Mouse (Mus musculus) kidney, postnatal 0 days (tissue): ENCODE measurements around the gene Nfat5. TPM values are rescaled to one million over a fixed set of nuclear protein-coding genes. Genes with fewer than 3 reads are reported as not detected.
A peak's percentile ranks its signal among the peaks of the same experiment; 100 is the strongest.

Source experiments
- ATAC-seq: fragments of 200-750 bp; cut with Nextera tagmentation; replicated peaks from 2 replicates; pipeline ENCODE4 v1.8.0; 2017; ENCODE audit warnings: low read depth, moderate number of reproducible peaks, moderate TSS enrichment, moderate library complexity; ENCODE audit not compliant: low FRiP score
- DNase-seq: peaks from one replicate; pipeline ENCODE4 v3.0.0-alpha.2; 2016; ENCODE audit warnings: low spot score
- H3K27ac ChIP-seq: fragments of 300-500 bp; sonication (generic); 2 replicates; pipeline ENCODE4 v1.5.1; 2014; ENCODE audit warnings: mild to moderate bottlenecking
- H3K27me3 ChIP-seq: fragments of 300-500 bp; sonication (generic); 2 replicates; pipeline ENCODE4 v1.6.1; 2014; ENCODE audit warnings: low read length, mixed read lengths; ENCODE audit not compliant: insufficient read depth
- H3K36me3 ChIP-seq: fragments of 300-500 bp; sonication (generic); 2 replicates; pipeline ENCODE4 v1.6.1; 2014; ENCODE audit warnings: low read length, mixed read lengths; ENCODE audit not compliant: insufficient read depth
- H3K4me1 ChIP-seq: fragments of 300-500 bp; sonication (generic); replicated peaks from 2 replicates; pipeline ENCODE4 v1.6.1; 2014; ENCODE audit warnings: antibody characterized with exemption, low read length, mixed read lengths; ENCODE audit not compliant: insufficient read depth
- H3K4me2 ChIP-seq: fragments of 300-500 bp; sonication (generic); 2 replicates; pipeline ENCODE4 v1.6.1; 2014; ENCODE audit warnings: mild to moderate bottlenecking, low read length, moderate library complexity, mixed read lengths
- H3K4me3 ChIP-seq: fragments of 300-500 bp; sonication (generic); replicated peaks from 2 replicates; pipeline ENCODE4 v1.5.1; 2014; ENCODE audit warnings: low read depth, low read length
- H3K9ac ChIP-seq: fragments of 300-500 bp; sonication (generic); 2 replicates; pipeline ENCODE4 v1.6.1; 2014; ENCODE audit warnings: low read depth, low read length
- H3K9me3 ChIP-seq: fragments of 300-500 bp; sonication (generic); replicated peaks from 2 replicates; pipeline ENCODE4 v1.6.1; 2016; ENCODE audit warnings: low read length, inconsistent platforms, mixed read lengths
- CTCF ChIP-seq: IDR thresholded peaks from 2 replicates; pipeline ENCODE4 v1.5.1; 2016; ENCODE audit warnings: antibody characterized with exemption, low read depth, mild to moderate bottlenecking, moderate library complexity
- WGBS: fragments of 180-500 bp; shearing (Covaris S2); extraction: QIAGEN DNeasy Blood & Tissue Kit; methylation state at CpG from one replicate; pipeline ENCODE4 v1.1.7; 2014; 5-methylcytosine and 5-hydroxymethylcytosine counted together
- polyA plus RNA-seq: library from polyadenylated mRNA; unstranded; fragments of >200 nt; fragmentation: Nextera tagmentation; extraction: Ambion mirVana; gene quantifications from 2 replicates; pipeline ENCODE4 v1.2.1, GENCODE M21; 2015

Gene Nfat5
- polyA plus RNA-seq, 1 experiment from 2014 or later: 16.8 TPM

DNA sequence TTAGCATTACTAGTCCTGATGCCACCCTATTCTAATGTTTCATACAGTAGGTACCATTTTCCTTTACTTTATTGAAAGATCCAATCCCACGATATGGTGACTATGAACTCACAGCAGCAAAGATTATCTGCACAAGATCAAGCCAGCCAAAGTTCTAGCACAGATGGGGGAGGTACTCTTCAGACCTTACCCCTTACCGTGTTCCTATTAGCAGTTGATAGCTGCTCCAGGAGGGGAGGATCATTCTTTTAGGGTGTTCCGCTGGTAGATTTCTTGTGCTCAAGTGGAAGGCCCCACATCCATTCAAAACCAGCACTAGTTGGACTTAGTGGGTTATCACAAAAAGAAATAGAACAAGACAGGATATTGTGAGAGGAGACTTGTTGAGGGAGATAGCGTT lies 88.4 kb downstream of the Nfat5 start:
- Histone ChIP-seq H3K4me1 (no peaks in the 10 kb centered on the region), H3K27ac (no peak overlapping the region), H3K36me3 (peaks cover 19% of the 10 kb centered on the region; the same call in 1 of the 2 replicates), H3K9ac (no peak overlapping the region), H3K4me3 (no peak overlapping the region), H3K27me3 (no peaks in the 10 kb centered on the region), H3K9me3 (no peaks in the 10 kb centered on the region), H3K4me2 (no peak overlapping the region)
- DNase-seq: no peak
- no peak for TF ChIP-seq CTCF
- WGBS: 91% methylated on average over 4 of the region's 4 CpGs
- no peak for ATAC-seq

DNA sequence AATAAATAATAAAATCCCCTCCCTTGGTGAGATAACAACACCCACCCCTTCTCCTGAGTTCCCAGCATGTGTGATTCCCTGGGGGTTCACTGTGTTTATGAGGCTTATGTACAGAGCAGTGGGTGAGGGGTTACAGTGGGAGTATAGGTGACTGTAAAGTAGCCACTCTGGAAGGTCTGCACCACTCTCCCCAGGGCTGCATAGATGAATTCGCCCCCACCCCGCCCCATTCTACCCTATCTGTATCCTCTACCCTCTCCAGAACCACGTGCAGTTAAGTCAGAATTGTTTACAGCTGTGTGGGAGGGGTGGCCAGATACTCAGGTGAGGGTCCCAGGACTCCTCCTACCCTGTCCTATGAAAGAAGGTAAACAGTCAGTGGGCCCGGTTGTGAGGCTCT lies 89.6 kb downstream of the Nfat5 start:
- H3K9ac ChIP-seq: no peak overlapping the region
- H3K27me3 ChIP-seq: no peaks in the 10 kb centered on the region
- WGBS: 69% methylated on average over 4 of the region's 4 CpGs
- H3K27ac ChIP-seq: no peak overlapping the region
- no peak overlapping the region for H3K4me3 ChIP-seq
- H3K4me1 ChIP-seq: no peaks in the 10 kb centered on the region
- peaks cover 17% of the 10 kb centered on the region; the same call in 1 of the 2 replicates for H3K36me3 ChIP-seq
- no peak for TF ChIP-seq CTCF
- no peak for DNase-seq
- H3K9me3 ChIP-seq: no peaks in the 10 kb centered on the region
- H3K4me2 ChIP-seq: no peak overlapping the region
- ATAC-seq: no peak

DNA sequence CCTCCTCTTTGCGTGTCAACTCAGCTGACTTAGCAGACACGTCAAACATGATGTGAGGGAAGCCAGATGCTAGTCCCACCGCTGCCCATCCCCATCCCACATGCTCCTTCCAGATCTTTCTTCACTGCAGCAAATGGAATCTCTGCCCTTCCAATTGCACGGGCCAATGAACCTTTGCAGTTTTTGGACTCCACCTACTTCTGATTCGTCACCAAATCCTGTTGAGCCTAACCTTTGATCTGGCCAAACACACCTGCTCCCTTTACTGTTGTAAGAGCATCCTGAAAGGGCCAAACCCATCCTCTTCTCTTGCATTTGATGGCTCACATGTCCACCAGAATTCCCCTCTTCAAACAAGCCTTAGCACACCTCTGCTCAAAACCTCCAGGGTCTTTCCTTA lies 91.4 kb downstream of the Nfat5 start:
- DNase-seq: no peak
- Histone ChIP-seq H3K4me3 (no peak overlapping the region), H3K27ac (no peak overlapping the region), H3K36me3 (0 out of 2 replicates have a peak, but pooled peaks cover 8% of the 10 kb centered on the region), H3K9me3 (no peaks in the 10 kb centered on the region), H3K4me2 (no peak overlapping the region), H3K27me3 (no peaks in the 10 kb centered on the region), H3K4me1 (no peaks in the 10 kb centered on the region), H3K9ac (no peak overlapping the region)
- 36% methylated on average over 5 of the region's 5 CpGs for WGBS
- ATAC-seq: no peak
- no peak for TF ChIP-seq CTCF

DNA sequence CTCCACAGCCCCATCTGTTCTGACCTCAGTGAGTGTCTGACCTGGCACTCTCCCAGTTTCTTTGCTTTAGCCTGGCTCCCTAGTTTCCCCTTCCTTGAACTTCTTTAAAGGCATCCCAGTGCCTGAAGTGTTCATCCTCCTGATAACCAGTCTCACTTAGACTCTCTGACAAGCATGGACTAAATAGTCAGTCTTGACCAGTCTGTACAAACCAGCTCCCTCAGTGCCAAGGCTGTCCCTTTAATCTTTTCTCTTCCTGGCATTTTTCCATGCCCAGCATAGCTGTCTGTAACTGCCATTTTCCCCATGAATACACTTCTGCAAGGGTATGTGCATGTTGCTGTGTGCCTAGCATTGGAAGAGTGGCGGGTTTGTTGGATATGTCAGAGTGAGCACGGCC lies 91.8 kb downstream of the Nfat5 start:
- DNase-seq: no peak
- Histone ChIP-seq H3K27ac (no peak overlapping the region), H3K36me3 (0 out of 2 replicates have a peak, but pooled peaks cover 6% of the 10 kb centered on the region), H3K4me2 (no peak overlapping the region), H3K9me3 (no peaks in the 10 kb centered on the region), H3K9ac (no peak overlapping the region), H3K27me3 (no peaks in the 10 kb centered on the region), H3K4me1 (no peaks in the 10 kb centered on the region), H3K4me3 (no peak overlapping the region)
- ATAC-seq: no peak
- no peak for TF ChIP-seq CTCF
- WGBS: 62% methylated on average over 2 of the region's 2 CpGs

DNA sequence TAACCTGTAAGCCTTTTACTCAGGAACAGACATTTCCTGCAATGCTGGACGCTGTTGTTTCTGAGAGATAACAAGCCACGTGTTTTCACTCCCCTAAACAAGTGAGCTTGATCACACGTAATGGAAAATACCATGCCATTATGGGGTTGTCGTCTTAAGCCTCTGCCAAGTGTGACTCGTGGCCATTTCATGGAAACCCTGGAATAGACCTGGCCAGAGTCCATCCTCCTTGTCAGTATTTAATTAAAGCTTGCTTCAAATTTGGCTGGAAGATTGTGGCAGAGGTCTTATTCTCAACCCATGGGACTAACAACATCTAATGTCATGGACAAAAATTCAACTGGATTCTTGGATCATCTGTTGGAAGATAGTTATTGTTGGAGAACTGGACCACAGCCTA lies 92.9 kb downstream of the Nfat5 start:
- Histone ChIP-seq H3K9me3 (no peaks in the 10 kb centered on the region), H3K36me3 (no peaks in the 10 kb centered on the region), H3K27ac (no peak overlapping the region), H3K4me1 (no peaks in the 10 kb centered on the region), H3K27me3 (no peaks in the 10 kb centered on the region), H3K4me3 (no peak overlapping the region), H3K4me2 (no peak overlapping the region), H3K9ac (no peak overlapping the region)
- 30% methylated on average over 5 of the region's 5 CpGs for WGBS
- DNase-seq (no peak), ATAC-seq (no peak)
- no peak for TF ChIP-seq CTCF

DNA sequence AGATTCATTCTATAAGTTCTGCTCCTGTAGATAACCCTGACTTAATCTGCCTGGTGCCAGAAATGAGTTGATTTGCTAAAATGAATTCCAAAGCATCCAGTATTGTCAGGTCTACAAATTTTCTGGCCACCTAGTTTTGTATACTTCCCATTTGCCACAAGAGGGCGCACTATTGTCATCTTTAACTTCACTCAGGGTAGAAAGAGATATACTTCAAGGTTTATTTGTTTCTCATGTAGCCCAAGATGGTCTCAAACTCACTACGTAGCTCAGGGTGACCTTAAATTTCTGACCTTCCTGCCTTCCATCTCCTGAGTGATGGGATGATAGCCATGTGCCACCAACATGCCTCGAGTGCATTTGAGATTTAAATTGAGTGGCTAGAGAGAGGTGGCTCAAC lies 93.4 kb downstream of the Nfat5 start:
- Histone ChIP-seq H3K27ac (no peak overlapping the region), H3K9ac (no peak overlapping the region), H3K4me1 (no peaks in the 10 kb centered on the region), H3K27me3 (no peaks in the 10 kb centered on the region), H3K9me3 (no peaks in the 10 kb centered on the region), H3K4me2 (no peak overlapping the region), H3K36me3 (no peaks in the 10 kb centered on the region), H3K4me3 (no peak overlapping the region)
- peak; percentile 87 for DNase-seq
- 25% methylated on average over 3 of the region's 3 CpGs for WGBS
- peak; percentile 84 for TF ChIP-seq CTCF
- ATAC-seq: no peak

DNA sequence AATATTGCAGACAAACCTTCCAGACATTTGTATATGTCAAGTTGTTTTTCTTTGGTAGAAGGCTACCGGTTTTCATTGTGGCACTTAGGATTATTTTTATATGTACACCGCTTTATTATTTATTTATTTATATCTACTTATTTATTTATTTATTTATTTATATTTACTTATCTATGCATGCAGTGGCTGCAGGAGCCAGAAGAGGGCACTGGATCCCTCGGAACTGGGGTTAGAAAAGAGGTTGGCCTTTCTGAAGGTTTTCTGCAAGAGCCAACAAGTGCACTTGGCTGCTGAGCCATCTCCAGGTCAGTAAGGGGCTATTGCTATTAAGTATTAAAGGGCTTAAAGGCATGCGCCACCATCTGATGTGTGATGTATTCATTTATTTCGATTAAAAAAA lies 94.6 kb downstream of the Nfat5 start:
- Histone ChIP-seq H3K27me3 (no peaks in the 10 kb centered on the region), H3K4me2 (no peak overlapping the region), H3K4me3 (no peak overlapping the region), H3K9me3 (no peaks in the 10 kb centered on the region), H3K36me3 (no peaks in the 10 kb centered on the region), H3K9ac (no peak overlapping the region), H3K27ac (no peak overlapping the region), H3K4me1 (no peaks in the 10 kb centered on the region)
- no peak for ATAC-seq
- WGBS: 60% methylated on average over 5 of the region's 5 CpGs
- TF ChIP-seq CTCF: peak; percentile 62
- DNase-seq: peak; percentile 56
